Mouse (Mus musculus): ENCODE data around the gene Acaa1a. TPM values are rescaled to one million over a fixed set of nuclear protein-coding genes. Genes with fewer than 3 reads are reported as not detected.

Gene Acaa1a
- polyA plus RNA-seq (2015; fragmentation: Nextera tagmentation; extraction: Ambion mirVana) = 122 and 128 TPM in 2 replicates

- peaks cover 21% of the 10 kb centered on the region; the same call in 1 of the 2 replicates for H3K36me3 ChIP-seq (ENCODE audit: insufficient read depth, low read length)
- H3K4me3 ChIP-seq (replicated peaks; ENCODE audit: low read depth, low read length) = peak within 1 kb of the TSS; percentile 57
- WGBS = under 1% methylated on average over 43 of the region's 43 CpGs
- peak; percentile 38 for TF ChIP-seq CTCF (IDR thresholded peaks at IDR 0.05; ENCODE audit: low read depth)
- peak within 1 kb of the TSS; percentile 70 for H3K9ac ChIP-seq (ENCODE audit: low read depth, low read length)
- no peak for ATAC-seq (replicated peaks; ENCODE audit: low FRiP score, low read depth)
- H3K4me2 ChIP-seq (ENCODE audit: low read length) = peak within 1 kb of the TSS; percentile 87
- H3K27me3 ChIP-seq (ENCODE audit: insufficient read depth, low read length) = no peaks in the 10 kb centered on the region
- H3K4me1 ChIP-seq (replicated peaks; ENCODE audit: insufficient read depth, low read length) = peaks cover 21% of the 10 kb centered on the region
- H3K9me3 ChIP-seq (replicated peaks; ENCODE audit: low read length) = no peaks in the 10 kb centered on the region
- DNase-seq (ENCODE audit: low spot score) = peak; percentile 87
- peak within 1 kb of the TSS; percentile 89 for H3K27ac ChIP-seq
Observed at GRCm38 (mm10) chr9:119339558-119340211, at the start of gene Acaa1a. Acaa1a (plus strand) TSS chr9:119339676.

GRCm38 (mm10) chr9:119290791-119291190 lies 48.7 kb upstream of the Acaa1a start:
- no peaks in the 10 kb centered on the region for H3K4me1 ChIP-seq (replicated peaks; ENCODE audit: insufficient read depth, low read length)
- no peak for TF ChIP-seq CTCF (IDR thresholded peaks at IDR 0.05; ENCODE audit: low read depth)
- H3K36me3 ChIP-seq (ENCODE audit: insufficient read depth, low read length) = no peaks in the 10 kb centered on the region
- no peak overlapping the region for H3K9ac ChIP-seq (ENCODE audit: low read depth, low read length)
- DNase-seq (ENCODE audit: low spot score) = no peak
- no peak overlapping the region for H3K4me2 ChIP-seq (ENCODE audit: low read length)
- H3K9me3 ChIP-seq (replicated peaks; ENCODE audit: low read length) = no peaks in the 10 kb centered on the region
- H3K27ac ChIP-seq = no peak overlapping the region
- WGBS = 94% methylated on average over 3 of the region's 3 CpGs
- H3K27me3 ChIP-seq (ENCODE audit: insufficient read depth, low read length) = no peaks in the 10 kb centered on the region
- no peak for ATAC-seq (replicated peaks; ENCODE audit: low FRiP score, low read depth)
- no peak overlapping the region for H3K4me3 ChIP-seq (replicated peaks; ENCODE audit: low read depth, low read length)

GRCm38 (mm10) chr9:119297696-119298095 lies 41.8 kb upstream of the Acaa1a start:
- H3K36me3 ChIP-seq (ENCODE audit: insufficient read depth, low read length) = peaks cover 10% of the 10 kb centered on the region; the same call in 1 of the 2 replicates
- H3K9ac ChIP-seq (ENCODE audit: low read depth, low read length) = no peak overlapping the region
- H3K27me3 ChIP-seq (ENCODE audit: insufficient read depth, low read length) = no peaks in the 10 kb centered on the region
- H3K27ac ChIP-seq = no peak overlapping the region
- no peaks in the 10 kb centered on the region for H3K4me1 ChIP-seq (replicated peaks; ENCODE audit: insufficient read depth, low read length)
- ATAC-seq (replicated peaks; ENCODE audit: low FRiP score, low read depth) = no peak
- TF ChIP-seq CTCF (IDR thresholded peaks at IDR 0.05; ENCODE audit: low read depth) = no peak
- DNase-seq (ENCODE audit: low spot score) = no peak
- no peak overlapping the region for H3K4me2 ChIP-seq (ENCODE audit: low read length)
- H3K4me3 ChIP-seq (replicated peaks; ENCODE audit: low read depth, low read length) = no peak overlapping the region
- no peaks in the 10 kb centered on the region for H3K9me3 ChIP-seq (replicated peaks; ENCODE audit: low read length)
- 80% methylated on average over 6 of the region's 6 CpGs for WGBS

GRCm38 (mm10) chr9:119298563-119298962 lies 40.9 kb upstream of the Acaa1a start:
- H3K36me3 ChIP-seq (ENCODE audit: insufficient read depth, low read length) = peaks cover 13% of the 10 kb centered on the region; the same call in 1 of the 2 replicates
- no peak for TF ChIP-seq CTCF (IDR thresholded peaks at IDR 0.05; ENCODE audit: low read depth)

GRCm38 (mm10) chr9:119305863-119306262 lies 33.6 kb upstream of the Acaa1a start:
- no peak overlapping the region for H3K9ac ChIP-seq (ENCODE audit: low read depth, low read length)
- WGBS = 90% methylated on average over 7 of the region's 7 CpGs
- H3K9me3 ChIP-seq (replicated peaks; ENCODE audit: low read length) = no peaks in the 10 kb centered on the region
- no peak overlapping the region for H3K4me3 ChIP-seq (replicated peaks; ENCODE audit: low read depth, low read length)
- H3K4me1 ChIP-seq (replicated peaks; ENCODE audit: insufficient read depth, low read length) = no peaks in the 10 kb centered on the region
- H3K27ac ChIP-seq = no peak overlapping the region
- no peaks in the 10 kb centered on the region for H3K27me3 ChIP-seq (ENCODE audit: insufficient read depth, low read length)
- no peak for TF ChIP-seq CTCF (IDR thresholded peaks at IDR 0.05; ENCODE audit: low read depth)
- H3K4me2 ChIP-seq (ENCODE audit: low read length) = no peak overlapping the region
- peaks cover 13% of the 10 kb centered on the region; the same call in 1 of the 2 replicates for H3K36me3 ChIP-seq (ENCODE audit: insufficient read depth, low read length)
- DNase-seq (ENCODE audit: low spot score) (no peak), ATAC-seq (replicated peaks; ENCODE audit: low FRiP score, low read depth) (no peak)

More at GRCm38 (mm10) chr9:119298563-119298962, 40.9 kb upstream of the Acaa1a start:
- Histone ChIP-seq H3K4me2 (ENCODE audit: low read length) (no peak overlapping the region), H3K4me1 (replicated peaks; ENCODE audit: insufficient read depth, low read length) (no peaks in the 10 kb centered on the region), H3K27me3 (ENCODE audit: insufficient read depth, low read length) (no peaks in the 10 kb centered on the region), H3K9ac (ENCODE audit: low read depth, low read length) (no peak overlapping the region), H3K27ac (no peak overlapping the region), H3K4me3 (replicated peaks; ENCODE audit: low read depth, low read length) (no peak overlapping the region), H3K9me3 (replicated peaks; ENCODE audit: low read length) (no peaks in the 10 kb centered on the region)
- DNase-seq (ENCODE audit: low spot score) = no peak
- 70% methylated on average over 3 of the region's 3 CpGs for WGBS
- ATAC-seq (replicated peaks; ENCODE audit: low FRiP score, low read depth) = no peak

GRCm38 (mm10) chr9:119309067-119309466 lies 30.4 kb upstream of the Acaa1a start:
- H3K9me3 ChIP-seq (replicated peaks; ENCODE audit: low read length) = no peaks in the 10 kb centered on the region

More at GRCm38 (mm10) chr9:119309067-119309466, 30.4 kb upstream of the Acaa1a start:
- no peak overlapping the region for H3K4me3 ChIP-seq (replicated peaks; ENCODE audit: low read depth, low read length)
- ATAC-seq (replicated peaks; ENCODE audit: low FRiP score, low read depth) (no peak), DNase-seq (ENCODE audit: low spot score) (no peak)
- no peak for TF ChIP-seq CTCF (IDR thresholded peaks at IDR 0.05; ENCODE audit: low read depth)
- no peaks in the 10 kb centered on the region for H3K4me1 ChIP-seq (replicated peaks; ENCODE audit: insufficient read depth, low read length)
- H3K9ac ChIP-seq (ENCODE audit: low read depth, low read length) = no peak overlapping the region
- H3K27ac ChIP-seq = no peak overlapping the region
- no peaks in the 10 kb centered on the region for H3K27me3 ChIP-seq (ENCODE audit: insufficient read depth, low read length)
- no peak overlapping the region for H3K4me2 ChIP-seq (ENCODE audit: low read length)
- WGBS = 78% methylated on average over 1 of the region's 1 CpGs
- H3K36me3 ChIP-seq (ENCODE audit: insufficient read depth, low read length) = no peaks in the 10 kb centered on the region

Measured in kidney, postnatal 0 days (tissue).